Mouse (Mus musculus): Measurements from ENCODE around the gene Mrpl23.

- TF ChIP-seq CTCF (IDR thresholded peaks at IDR 0.05; ENCODE audit: extremely low read depth, insufficient read depth, low read length) (no peak), POLR2A (IDR thresholded peaks at IDR 0.05; ENCODE audit: extremely low read depth, insufficient read depth, low read length) (no peak)
Measured at GRCm38 (mm10) chr7:142551691-142552090, 19.2 kb downstream of the Mrpl23 start.

All from cortical plate, adult 2 months (tissue).